Mouse (Mus musculus) bone marrow, adult 2 months (tissue): Measurements from ENCODE around the gene Ssc5d.

Source experiments
- CTCF ChIP-seq: fragments of 200-500 bp; IDR thresholded peaks from 2 replicates; pipeline ENCODE4 v1.5.1; 2011; ENCODE audit warnings: low read length, control low read depth; ENCODE audit not compliant: control insufficient read depth, insufficient read depth
- POLR2A ChIP-seq: fragments of 200-500 bp; IDR thresholded peaks from 2 replicates; pipeline ENCODE4 v1.6.1; 2011; ENCODE audit warnings: low read depth, mild to moderate bottlenecking, control low read depth, low read length, borderline replicate concordance; ENCODE audit not compliant: control insufficient read depth

- peak; percentile 86; the same call in 1 of the 2 replicates for TF ChIP-seq POLR2A
- no peak for TF ChIP-seq CTCF
Measured at GRCm38 (mm10) chr7:4876753-4877221, 48.8 kb upstream of the Ssc5d start, which contains the start of gene Isoc2a.
